Mouse (Mus musculus) kidney, adult 8-10 months (tissue): ENCODE measurements around the gene Smpdl3a.

Experiments used
- DNase-seq, 2 experiments: peaks; one replicate each; pipeline ENCODE4 v3.0.0; 2022

Smpdl3a gene

GRCm38 (mm10) chr10:57822473-57822872 is 28.3 kb downstream of the Smpdl3a start:
- no peak for DNase-seq

DNA sequence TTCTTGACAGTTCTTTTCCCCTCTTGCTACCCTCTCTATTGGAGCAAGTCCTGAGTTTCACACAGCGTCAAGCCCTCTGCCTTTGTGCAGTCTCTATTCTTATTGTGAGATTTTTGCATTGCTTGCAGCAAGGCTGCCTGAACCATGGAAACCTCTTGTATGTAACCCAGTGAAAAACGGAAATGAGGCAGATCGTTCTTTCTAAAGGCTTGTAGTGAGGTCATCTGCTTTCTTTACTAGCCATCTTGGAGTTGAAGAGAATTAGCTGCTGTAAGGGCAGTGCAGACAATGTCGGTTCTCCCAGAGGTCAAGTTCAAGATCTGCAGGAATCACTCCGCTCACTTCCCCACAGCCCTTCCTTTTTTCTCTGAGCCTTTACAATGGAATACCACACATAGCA is 34.5 kb downstream of the Smpdl3a start:
- no peak for DNase-seq

GRCm38 (mm10) chr10:57829621-57830020 is 35.5 kb downstream of the Smpdl3a start:
- no peak for DNase-seq

DNA sequence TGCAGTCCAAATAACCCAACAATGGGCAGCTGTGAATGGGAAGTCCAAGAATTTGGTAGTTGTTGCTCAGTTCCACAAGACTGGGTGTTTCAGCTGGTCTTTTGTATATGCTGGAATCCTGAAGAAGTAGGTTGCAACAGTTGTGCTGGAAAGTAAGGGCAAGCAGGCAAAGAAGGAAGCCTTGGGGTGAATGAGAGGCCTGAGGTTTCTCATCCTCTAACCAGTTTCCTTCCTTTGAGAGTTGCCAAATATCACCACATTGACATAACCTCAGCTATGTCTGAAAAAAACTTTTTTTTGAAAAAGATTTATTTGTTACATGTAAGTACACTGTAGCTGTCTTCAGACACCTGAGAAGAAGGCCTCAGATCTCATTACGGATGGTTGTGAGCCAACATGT is 41.0 kb downstream of the Smpdl3a start:
- no peak for DNase-seq

- no peak for DNase-seq
These were observed 41.8 kb downstream of the Smpdl3a start for GRCm38 (mm10) chr10:57835982-57836381.

- DNase-seq, result peak; percentile 33 to 56
These were observed 47.7 kb downstream of the Smpdl3a start for GRCm38 (mm10) chr10:57841638-57842509.

DNA sequence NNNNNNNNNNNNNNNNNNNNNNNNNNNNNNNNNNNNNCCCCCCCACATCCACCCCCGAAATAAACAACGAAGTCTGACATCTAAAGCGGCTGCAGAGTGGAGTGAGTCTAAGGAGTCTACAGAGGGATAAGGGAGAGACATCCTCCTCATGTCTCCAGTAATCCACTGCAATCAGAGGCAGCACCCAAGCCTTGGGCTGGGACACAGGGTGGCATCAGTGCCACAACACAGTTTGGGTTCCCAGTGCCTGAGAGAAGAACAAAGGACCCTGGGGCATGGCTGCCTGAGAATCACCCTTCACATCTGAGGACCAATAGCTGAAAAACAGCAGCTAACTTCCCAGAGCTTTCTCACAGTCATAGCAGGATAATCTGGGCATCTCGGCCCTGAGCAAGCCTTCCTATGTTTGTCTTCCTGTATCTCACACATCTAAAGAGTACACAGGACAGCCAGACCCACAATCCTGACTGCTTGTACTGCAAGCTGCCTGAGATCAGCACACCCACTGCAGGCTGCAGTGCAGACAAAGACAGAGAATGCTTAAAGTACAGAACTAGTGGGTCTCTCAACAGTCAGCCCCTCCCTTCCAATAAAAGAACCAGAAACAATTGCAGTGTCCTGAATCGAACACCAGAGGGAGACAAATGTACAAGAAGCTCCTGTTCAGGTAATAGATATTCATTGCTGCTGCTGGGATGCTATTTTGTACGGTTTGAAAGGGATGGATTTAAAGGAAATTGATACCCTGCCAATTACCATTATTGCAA is 54.0 kb downstream of the Smpdl3a start:
- peak; percentile 8 to 33 for DNase-seq
